Mouse (Mus musculus) forebrain, embryonic 16.5 days (tissue): ENCODE results near the gene Smtnl2. TPM values are rescaled to one million over a fixed set of nuclear protein-coding genes. Genes with fewer than 3 reads are reported as not detected.
A peak's percentile ranks its signal among the peaks of the same experiment; 100 is the strongest.
"Not testable (repeated sequence)": the region's sequence is repeated elsewhere in the genome, so short reads cannot be mapped to it uniquely, and the experiment has no call there.

Experiments used
- ATAC-seq: fragments of 200-750 bp; cut with Nextera tagmentation; 2 replicates; pipeline ENCODE4 v1.8.0; 2017; ENCODE audit warnings: mild to moderate bottlenecking, moderate library complexity
- H3K27ac ChIP-seq: fragments of 300-500 bp; sonication (generic); 2 replicates; pipeline ENCODE4 v1.5.1; 2014; ENCODE audit warnings: low read length, control low read depth
- H3K27me3 ChIP-seq: fragments of 300-500 bp; sonication (generic); replicated peaks from 2 replicates; pipeline ENCODE4 v1.6.1; 2014; ENCODE audit warnings: low read length; ENCODE audit not compliant: control insufficient read depth, insufficient read depth
- H3K36me3 ChIP-seq: fragments of 300-500 bp; sonication (generic); 2 replicates; pipeline ENCODE4 v1.6.1; 2014; ENCODE audit not compliant: control insufficient read depth, insufficient read depth
- H3K4me1 ChIP-seq: fragments of 300-500 bp; sonication (generic); replicated peaks from 2 replicates; pipeline ENCODE4 v1.6.1; 2014; ENCODE audit warnings: low read length; ENCODE audit not compliant: control insufficient read depth, insufficient read depth
- H3K4me2 ChIP-seq: fragments of 300-500 bp; sonication (generic); 2 replicates; pipeline ENCODE4 v1.6.1; 2014; ENCODE audit warnings: mild to moderate bottlenecking, low read length, control low read depth
- H3K4me3 ChIP-seq: fragments of 300-500 bp; sonication (generic); replicated peaks from 2 replicates; pipeline ENCODE4 v1.5.1; 2014; ENCODE audit warnings: mild to moderate bottlenecking, low read length, control low read depth
- H3K9ac ChIP-seq: fragments of 300-500 bp; sonication (generic); replicated peaks from 2 replicates; pipeline ENCODE4 v1.6.1; 2014; ENCODE audit warnings: low read depth, low read length, control low read depth
- H3K9me3 ChIP-seq: fragments of 300-500 bp; sonication (generic); 2 replicates; pipeline ENCODE4 v1.6.1; 2016; ENCODE audit warnings: low read length; ENCODE audit not compliant: control insufficient read depth
- WGBS: fragments of 180-500 bp; shearing (Covaris S2); extraction: QIAGEN DNeasy Blood & Tissue Kit; methylation state at CpG from one replicate; pipeline ENCODE4 v1.1.7; 2014; 5-methylcytosine and 5-hydroxymethylcytosine counted together
- microRNA-seq: library from miRNA; unstranded; fragments of <30 nt; microRNA quantifications from one replicate; pipeline ENCODE4, GENCODE M21; 2017
- polyA plus RNA-seq: library from polyadenylated mRNA; unstranded; fragments of >200 nt; fragmentation: Nextera tagmentation; extraction: Ambion mirVana; gene quantifications from 2 replicates; pipeline ENCODE4 v1.2.1, GENCODE M21; 2015

Gene Smtnl2
- polyA plus RNA-seq, 1 experiment from 2014 or later = 8.0 TPM

- H3K9ac ChIP-seq, H3K36me3 ChIP-seq, ATAC-seq, H3K4me2 ChIP-seq, H3K9me3 ChIP-seq, H3K27ac ChIP-seq, H3K4me1 ChIP-seq, H3K4me3 ChIP-seq, H3K27me3 ChIP-seq: not testable (repeated sequence)
- 91% methylated on average over 5 of the region's 5 CpGs for WGBS
Observed at GRCm38 (mm10) chr11:72343238-72343625, 68.3 kb downstream of the Smtnl2 start.

GRCm38 (mm10) chr11:72342549-72343237 is 68.8 kb downstream of the Smtnl2 start:
- Histone ChIP-seq H3K4me2 (no peak overlapping the region), H3K36me3 (no peaks in the 10 kb centered on the region), H3K27ac (no peak overlapping the region), H3K4me1 (peaks cover 9% of the 10 kb centered on the region), H3K4me3 (no peak overlapping the region), H3K9ac (no peak overlapping the region), H3K9me3 (no peaks in the 10 kb centered on the region), H3K27me3 (no peaks in the 10 kb centered on the region)
- peak; percentile 83 for ATAC-seq
- 0% methylated on average over 6 of the region's 7 CpGs for WGBS

GRCm38 (mm10) chr11:72339716-72340115 is 71.8 kb downstream of the Smtnl2 start:
- Histone ChIP-seq H3K9me3 (no peaks in the 10 kb centered on the region), H3K27ac (no peak overlapping the region), H3K9ac (no peak overlapping the region), H3K4me2 (no peak overlapping the region), H3K27me3 (no peaks in the 10 kb centered on the region), H3K4me1 (peaks cover 9% of the 10 kb centered on the region), H3K36me3 (no peaks in the 10 kb centered on the region), H3K4me3 (no peak overlapping the region)
- no peak for ATAC-seq
- WGBS = 80% methylated on average over 4 of the region's 4 CpGs

Small RNA genes within 50 kb of the gene (microRNA-seq; reads per million reads assigned to microRNA genes)
- gene Mir6338 = not detected

Other genes starting within 250 kb of the Smtnl2 start
- 1.6 TPM in 2 replicates for gene Gm43951, start 204.9 kb downstream of the Smtnl2 start, polyA plus RNA-seq
- gene 4933427D14Rik, start 204.3 kb downstream of the Smtnl2 start, polyA plus RNA-seq = 23.6 and 24.3 TPM in 2 replicates
- gene Txndc17, start 204.2 kb downstream of the Smtnl2 start, polyA plus RNA-seq = 131 and 138 TPM in 2 replicates
- 61.1 and 67.8 TPM in 2 replicates for gene Med31, start 196.1 kb downstream of the Smtnl2 start, polyA plus RNA-seq
- gene Slc13a5, start 144.5 kb downstream of the Smtnl2 start, polyA plus RNA-seq = 0.35 and 0.65 TPM in 2 replicates
- gene Xaf1, start 110.1 kb downstream of the Smtnl2 start, polyA plus RNA-seq = 1.2 and 1.7 TPM in 2 replicates
- gene Fbxo39, start 97.3 kb downstream of the Smtnl2 start, polyA plus RNA-seq = not detected in 2 replicates
- 8.0 and 9.1 TPM in 2 replicates for gene Tekt1, start 49.3 kb downstream of the Smtnl2 start, polyA plus RNA-seq
- gene Ggt6, start 23.8 kb upstream of the Smtnl2 start, polyA plus RNA-seq = not detected in 2 replicates
- gene Mybbp1a, start 29.6 kb upstream of the Smtnl2 start, polyA plus RNA-seq = 94.8 and 98.2 TPM in 2 replicates
- gene Spns2, start 78.2 kb upstream of the Smtnl2 start, polyA plus RNA-seq = 6.6 and 9.3 TPM in 2 replicates
- not detected in 2 replicates for gene Spns3, start 138.8 kb upstream of the Smtnl2 start, polyA plus RNA-seq
- gene Ube2g1, start 195.6 kb upstream of the Smtnl2 start, polyA plus RNA-seq = 112 and 117 TPM in 2 replicates